ENCODE assay signal across 31 mouse cellular contexts in genomic region chr13:102778859-102779258, GRCm38 (mm10).
A peak's percentile ranks its signal among the peaks of the same experiment; 100 is the strongest.
DNase-seq lines count a peak whose midpoint lies in the region; ATAC-seq and TF ChIP-seq lines count a peak whose summit lies in the region.
"Had no signal": no experiment of that assay in that cellular context is flagged by ENCODE, and none has a peak within 500 bp of the region (broad histone marks: within the 10 kb centered on the region; RNA-seq: fewer than 3 reads in every experiment).

No protein-coding gene starts in this region.

- TF ChIP-seq EP300 in MEL (IDR thresholded peaks at IDR 0.05; ENCODE audit: low read depth in 1 of 2, low read length in 2 of 2), result peak; percentile 10 to 54; a peak in 1 of 4 replicates

- H3K9me3 ChIP-seq in MEL (replicated peaks; ENCODE audit: insufficient read depth, low read length), result no peaks in the 10 kb centered on the region
- no peaks in the 10 kb centered on the region for H3K9me3 ChIP-seq in liver, embryonic 15.5 days (replicated peaks)
- H3K9me3 ChIP-seq: embryonic facial prominence, embryonic 10.5 days; embryonic facial prominence, embryonic 13.5 days; forebrain, embryonic 10.5 days; forebrain, embryonic 13.5 days; heart, embryonic 12.5 days; heart, embryonic 15.5 days had no signal

- TF ChIP-seq CTCF in MEL (IDR thresholded peaks at IDR 0.05 in 2 of 3, conservative IDR thresholded peaks at IDR 0.05 in 1 of 3; ENCODE audit: control insufficient read depth in 1 of 3, insufficient read depth in 1 of 3, low read depth in 2 of 3, low read length in 3 of 3, poor library complexity in 1 of 3, severe bottlenecking in 1 of 3), result no peak

- peaks cover 10 to 16% of the 10 kb centered on the region in 2 experiments for H3K4me1 ChIP-seq in MEL (ENCODE audit: control insufficient read depth in 1 of 2, insufficient read depth in 2 of 2, low read length in 2 of 2)
- peaks cover 9% of the 10 kb centered on the region; the same call in 1 of the 2 replicates for H3K4me1 ChIP-seq in liver, embryonic 15.5 days (replicated peaks)
- H3K4me1 ChIP-seq: forebrain, embryonic 10.5 days; heart, embryonic 12.5 days; heart, embryonic 15.5 days had no signal

- no peak overlapping the region for H3K4me3 ChIP-seq in MEL (ENCODE audit: control insufficient read depth in 1 of 2, insufficient read depth in 1 of 2, low read depth in 2 of 2, low read length in 2 of 2)
- no peak overlapping the region for H3K4me3 ChIP-seq in liver, embryonic 15.5 days (replicated peaks)
- H3K4me3 ChIP-seq: embryonic facial prominence, embryonic 10.5 days; embryonic facial prominence, embryonic 13.5 days; erythroblast, embryonic 14.5 days; forebrain, embryonic 10.5 days; forebrain, embryonic 13.5 days; gastrocnemius, adult 2 months; heart, embryonic 12.5 days; heart, embryonic 15.5 days had no signal

- no peak overlapping the region for H3K9ac ChIP-seq in MEL (ENCODE audit: control insufficient read depth, low read depth, low read length, poor library complexity, severe bottlenecking)
- H3K9ac ChIP-seq in liver, embryonic 15.5 days, result no peak overlapping the region
- H3K9ac ChIP-seq: embryonic facial prominence, embryonic 13.5 days; forebrain, embryonic 13.5 days; heart, embryonic 12.5 days; heart, embryonic 15.5 days; hindbrain, embryonic 14.5 days had no signal

- H3K4me2 ChIP-seq in liver, embryonic 15.5 days, result no peak overlapping the region
- H3K4me2 ChIP-seq: embryonic facial prominence, embryonic 13.5 days; forebrain, embryonic 13.5 days; heart, embryonic 12.5 days; heart, embryonic 15.5 days; hindbrain, embryonic 14.5 days had no signal

- no peaks in the 10 kb centered on the region for H3K79me2 ChIP-seq in MEL (ENCODE audit: control insufficient read depth, insufficient read depth, low read length, poor library complexity)

- no peaks in the 10 kb centered on the region for H3K27me3 ChIP-seq in MEL (ENCODE audit: control insufficient read depth in 1 of 2, insufficient read depth in 2 of 2, low read length in 2 of 2)
- no peaks in the 10 kb centered on the region for H3K27me3 ChIP-seq in liver, embryonic 15.5 days
- H3K27me3 ChIP-seq: embryonic facial prominence, embryonic 13.5 days; forebrain, embryonic 13.5 days; heart, embryonic 12.5 days; heart, embryonic 15.5 days had no signal

- no peak for TF ChIP-seq POLR2A in MEL (IDR thresholded peaks at IDR 0.05; ENCODE audit: control insufficient read depth in 1 of 2, insufficient read depth in 1 of 2, low read depth in 1 of 2, low read length in 2 of 2, poor library complexity in 1 of 2)

- TF ChIP-seq RAD21 in MEL (IDR thresholded peaks at IDR 0.05; ENCODE audit: low read depth, low read length), result no peak

- H3K27ac ChIP-seq in MEL (ENCODE audit: control insufficient read depth, low read depth, low read length), result no peak overlapping the region
- no peak overlapping the region for H3K27ac ChIP-seq in liver, embryonic 15.5 days (replicated peaks)
- H3K27ac ChIP-seq: embryonic facial prominence, embryonic 10.5 days; embryonic facial prominence, embryonic 13.5 days; forebrain, embryonic 10.5 days; forebrain, embryonic 13.5 days; gastrocnemius, adult 2 months; heart, embryonic 15.5 days; hindbrain, embryonic 14.5 days; hindbrain, postnatal 0 days had no signal

- WGBS in liver, embryonic 15.5 days (ENCODE audit: insufficient replicate concordance), result 32% methylated on average over 3 of the region's 3 CpGs

- DNase-seq in heart, adult 11 months, result peak; percentile 16
- DNase-seq in heart, postnatal 36 days, result no peak
- peak; percentile 25 for DNase-seq in MEL (ENCODE audit: low read depth, low spot score)
- DNase-seq in lung, adult 18-20 months, result no peak
- DNase-seq in B cell, adult 2 months, result no peak
- DNase-seq: adrenal gland, adult 8-10 months; adrenal gland, postnatal 25 days; cerebellum, adult 11-12 months; cerebellum, adult 8-10 months; cerebellum, postnatal 10 days; cerebellum, postnatal 36 days; embryo, embryonic 11 days; gastrocnemius, adult 2 months; gastrocnemius, postnatal 14 days; heart, adult 18-20 months; heart, postnatal 10 days; heart, postnatal 4 days had no signal

- ATAC-seq in liver, embryonic 15.5 days (ENCODE audit: insufficient read depth), result peak; percentile 51
- ATAC-seq in megakaryocyte progenitor cell, adult 5-6 weeks (replicated peaks; ENCODE audit: poor library complexity), result peak; percentile 74
- ATAC-seq: activated CD4-positive, CD25-positive, alpha-beta regulatory T cell, adult 4 months; CD4-positive, CD25-positive, alpha-beta regulatory T cell, adult 4 months; hindbrain, postnatal 0 days; inflammation-experienced regulatory T-cells, adult 6 months had no signal

- intact Hi-C loops in heart, postnatal 36 days (cut with DNase I), result no loop called here

- H3K36me3 ChIP-seq in MEL (ENCODE audit: control insufficient read depth in 1 of 2, insufficient read depth in 2 of 2, low read length in 2 of 2), result peaks cover 2 to 15% of the 10 kb centered on the region in 2 experiments; a peak in 3 of 4 replicates
- H3K36me3 ChIP-seq in liver, embryonic 15.5 days (replicated peaks), result 0 out of 2 replicates have a peak, but pooled peaks cover 4% of the 10 kb centered on the region

TF ChIP-seq in MEL, 35 proteins besides CTCF, POLR2A, EP300 and RAD21:
- 0 out of 2 replicates have a peak, but pooled peaks have one; percentile 16 for TF ChIP-seq SIN3A (IDR thresholded peaks at IDR 0.05; ENCODE audit: low read length)
- TF ChIP-seq UBTF (IDR thresholded peaks at IDR 0.05; ENCODE audit: borderline replicate concordance, insufficient read depth, low read depth, low read length), result no peak
- TF ChIP-seq GATA1 (IDR thresholded peaks at IDR 0.05; ENCODE audit: low read depth, low read length), result peak; percentile 42

Comparison
In these comparisons a context has a peak if more than half of its experiments do, and no peak if none do; other contexts are left out.
1. DNase-seq: peak in heart, adult 11 months (single experiment) and MEL (single experiment); none in heart, postnatal 36 days (0 of 2), lung, adult 18-20 months (0 of 2) and B cell, adult 2 months (0 of 2).